Mouse (Mus musculus) intestine, embryonic 15.5 days (tissue): Measurements from ENCODE around the gene Dohh. TPM values are rescaled to one million over a fixed set of nuclear protein-coding genes. Genes with fewer than 3 reads are reported as not detected.

Experiments used
- ATAC-seq: fragments of 200-750 bp; cut with Nextera tagmentation; 2 replicates; pipeline ENCODE4 v1.8.0; 2017; ENCODE audit warnings: moderate TSS enrichment, moderate library complexity
- H3K27ac ChIP-seq: fragments of 300-500 bp; sonication (generic); 2 replicates; pipeline ENCODE4 v1.5.1; 2015; ENCODE audit warnings: mild to moderate bottlenecking, inconsistent platforms
- H3K27me3 ChIP-seq: fragments of 300-500 bp; sonication (generic); replicated peaks from 2 replicates; pipeline ENCODE4 v1.6.1; 2015; ENCODE audit warnings: inconsistent platforms
- H3K36me3 ChIP-seq: fragments of 300-500 bp; sonication (generic); 2 replicates; pipeline ENCODE4 v1.6.1; 2015; ENCODE audit warnings: inconsistent platforms
- H3K4me1 ChIP-seq: fragments of 300-500 bp; sonication (generic); replicated peaks from 2 replicates; pipeline ENCODE4 v1.6.1; 2015; ENCODE audit warnings: inconsistent platforms
- H3K4me2 ChIP-seq: fragments of 300-500 bp; sonication (generic); replicated peaks from 2 replicates; pipeline ENCODE4 v1.6.1; 2015; ENCODE audit warnings: mild to moderate bottlenecking, inconsistent platforms
- H3K4me3 ChIP-seq: fragments of 300-500 bp; sonication (generic); replicated peaks from 2 replicates; pipeline ENCODE4 v1.5.1; 2015; ENCODE audit warnings: inconsistent platforms
- H3K9ac ChIP-seq: fragments of 300-500 bp; sonication (generic); 2 replicates; pipeline ENCODE4 v1.6.1; 2015; ENCODE audit warnings: inconsistent platforms
- H3K9me3 ChIP-seq: fragments of 300-500 bp; sonication (generic); 2 replicates; pipeline ENCODE4 v1.6.1; 2016; ENCODE audit warnings: inconsistent platforms
- WGBS: fragments of 180-500 bp; shearing (Covaris S2); methylation state at CpG from one replicate; pipeline ENCODE4 v1.1.7; 2015; 5-methylcytosine and 5-hydroxymethylcytosine counted together
- polyA plus RNA-seq: library from polyadenylated mRNA; unstranded; fragments of >200 nt; fragmentation: Nextera tagmentation; extraction: Ambion mirVana; gene quantifications from 2 replicates; pipeline ENCODE4 v1.2.1, GENCODE M21; 2015

The Dohh gene
- polyA plus RNA-seq, 1 experiment from 2014 or later = 89.2 TPM

- no peak for ATAC-seq
- H3K9ac ChIP-seq = no peak overlapping the region
- H3K27ac ChIP-seq = no peak overlapping the region
- H3K27me3 ChIP-seq = no peaks in the 10 kb centered on the region
- no peak overlapping the region for H3K4me2 ChIP-seq
- no peaks in the 10 kb centered on the region for H3K9me3 ChIP-seq
- WGBS = 88% methylated on average over 13 of the region's 13 CpGs
- H3K4me1 ChIP-seq = peaks cover 23% of the 10 kb centered on the region
- H3K36me3 ChIP-seq = peaks cover 24% of the 10 kb centered on the region
- no peak overlapping the region for H3K4me3 ChIP-seq
These were observed 6.4 kb downstream of the Dohh start for GRCm38 (mm10) chr10:81390678-81390965.

- peak overlapping the region; percentile 84 for H3K27ac ChIP-seq
- H3K27me3 ChIP-seq = no peaks in the 10 kb centered on the region
- WGBS = 65% methylated on average over 6 of the region's 6 CpGs
- H3K9me3 ChIP-seq = no peaks in the 10 kb centered on the region
- peak overlapping the region; percentile 74 for H3K4me2 ChIP-seq
- H3K36me3 ChIP-seq = peaks cover 14% of the 10 kb centered on the region
- H3K4me3 ChIP-seq = no peak overlapping the region
- peaks cover 20% of the 10 kb centered on the region for H3K4me1 ChIP-seq
- H3K9ac ChIP-seq = peak overlapping the region; percentile 26; the same call in 1 of the 2 replicates
- peak; percentile 78 for ATAC-seq
These were observed 8.0 kb downstream of the Dohh start for GRCm38 (mm10) chr10:81392270-81392669.

GRCm38 (mm10) chr10:81392781-81393185 lies 8.6 kb downstream of the Dohh start, which contains the start of gene Smim24:
Gene Smim24 (plus strand): TSS chr10:81393051.
- Histone ChIP-seq H3K9ac (peak within 1 kb of the TSS; percentile 40), H3K4me3 (peak within 1 kb of the TSS; percentile 46), H3K4me1 (peaks cover 20% of the 10 kb centered on the region), H3K27ac (peak within 1 kb of the TSS; percentile 84), H3K4me2 (peak within 1 kb of the TSS; percentile 74), H3K9me3 (no peaks in the 10 kb centered on the region), H3K27me3 (no peaks in the 10 kb centered on the region), H3K36me3 (peaks cover 9% of the 10 kb centered on the region)
- 44% methylated on average over 14 of the region's 14 CpGs for WGBS
- peak; percentile 86 for ATAC-seq

- Histone ChIP-seq H3K4me2 (peak overlapping the region; percentile 74), H3K27ac (peak overlapping the region; percentile 84), H3K4me3 (peak overlapping the region; percentile 46), H3K4me1 (peaks cover 23% of the 10 kb centered on the region), H3K36me3 (0 out of 2 replicates have a peak, but pooled peaks cover under 1% of the 10 kb centered on the region), H3K27me3 (no peaks in the 10 kb centered on the region), H3K9ac (peak overlapping the region; percentile 40), H3K9me3 (no peaks in the 10 kb centered on the region)
- 1% methylated on average over 19 of the region's 19 CpGs for WGBS
- peak; percentile 41 for ATAC-seq
These were observed 9.3 kb downstream of the Dohh start for GRCm38 (mm10) chr10:81393456-81394063.

GRCm38 (mm10) chr10:81395127-81395526 lies 10.9 kb downstream of the Dohh start:
- H3K27ac ChIP-seq = no peak overlapping the region
- H3K4me1 ChIP-seq = peaks cover 18% of the 10 kb centered on the region
- H3K4me3 ChIP-seq = no peak overlapping the region
- H3K9ac ChIP-seq = no peak overlapping the region
- no peaks in the 10 kb centered on the region for H3K9me3 ChIP-seq
- no peaks in the 10 kb centered on the region for H3K27me3 ChIP-seq
- peaks cover 8% of the 10 kb centered on the region for H3K36me3 ChIP-seq
- WGBS = 24% methylated on average over 5 of the region's 5 CpGs
- H3K4me2 ChIP-seq = 0 out of 2 replicates have a peak overlapping the region, but pooled peaks have one; percentile 18
- no peak for ATAC-seq

- Histone ChIP-seq H3K27ac (no peak overlapping the region), H3K4me3 (no peak overlapping the region), H3K27me3 (no peaks in the 10 kb centered on the region), H3K4me1 (peaks cover 18% of the 10 kb centered on the region), H3K36me3 (peaks cover 13% of the 10 kb centered on the region), H3K9ac (no peak overlapping the region), H3K4me2 (no peak overlapping the region), H3K9me3 (no peaks in the 10 kb centered on the region)
- 88% methylated on average over 4 of the region's 4 CpGs for WGBS
- ATAC-seq = no peak
These were observed 11.6 kb downstream of the Dohh start for GRCm38 (mm10) chr10:81395865-81396264.

- Histone ChIP-seq H3K27ac (no peak overlapping the region), H3K4me2 (no peak overlapping the region), H3K4me3 (no peak overlapping the region), H3K27me3 (no peaks in the 10 kb centered on the region), H3K9me3 (no peaks in the 10 kb centered on the region), H3K36me3 (peaks cover 13% of the 10 kb centered on the region), H3K4me1 (peaks cover 26% of the 10 kb centered on the region), H3K9ac (no peak overlapping the region)
- 85% methylated on average over 5 of the region's 5 CpGs for WGBS
- ATAC-seq = no peak
These were observed 12.5 kb downstream of the Dohh start for GRCm38 (mm10) chr10:81396749-81397148.

- no peaks in the 10 kb centered on the region for H3K9me3 ChIP-seq
- ATAC-seq = no peak
- peaks cover 13% of the 10 kb centered on the region for H3K36me3 ChIP-seq
- H3K4me3 ChIP-seq = no peak overlapping the region
- H3K27me3 ChIP-seq = no peaks in the 10 kb centered on the region
- 72% methylated on average over 5 of the region's 5 CpGs for WGBS
- peaks cover 36% of the 10 kb centered on the region for H3K4me1 ChIP-seq
- H3K4me2 ChIP-seq = no peak overlapping the region
- no peak overlapping the region for H3K27ac ChIP-seq
- no peak overlapping the region for H3K9ac ChIP-seq
These were observed 15.1 kb downstream of the Dohh start for GRCm38 (mm10) chr10:81399296-81399695.

- H3K9me3 ChIP-seq = no peaks in the 10 kb centered on the region
- peaks cover 37% of the 10 kb centered on the region for H3K4me1 ChIP-seq
- H3K4me3 ChIP-seq = no peak overlapping the region
- H3K27me3 ChIP-seq = no peaks in the 10 kb centered on the region
- no peak for ATAC-seq
- H3K9ac ChIP-seq = no peak overlapping the region
- 81% methylated on average over 18 of the region's 18 CpGs for WGBS
- no peak overlapping the region for H3K27ac ChIP-seq
- peaks cover 16% of the 10 kb centered on the region for H3K36me3 ChIP-seq
- no peak overlapping the region for H3K4me2 ChIP-seq
These were observed 15.6 kb downstream of the Dohh start for GRCm38 (mm10) chr10:81399798-81400308.

GRCm38 (mm10) chr10:81400371-81401204 lies 16.4 kb downstream of the Dohh start:
- no peak for ATAC-seq
- Histone ChIP-seq H3K9me3 (no peaks in the 10 kb centered on the region), H3K9ac (no peak overlapping the region), H3K4me3 (no peak overlapping the region), H3K36me3 (peaks cover 18% of the 10 kb centered on the region), H3K27me3 (no peaks in the 10 kb centered on the region), H3K27ac (0 out of 2 replicates have a peak overlapping the region, but pooled peaks have one; percentile 82), H3K4me1 (peaks cover 37% of the 10 kb centered on the region), H3K4me2 (no peak overlapping the region)
- WGBS = 66% methylated on average over 22 of the region's 22 CpGs

- 40% methylated on average over 10 of the region's 10 CpGs for WGBS
- Histone ChIP-seq H3K9me3 (no peaks in the 10 kb centered on the region), H3K9ac (no peak overlapping the region), H3K4me1 (peaks cover 42% of the 10 kb centered on the region), H3K4me3 (no peak overlapping the region), H3K27me3 (no peaks in the 10 kb centered on the region), H3K27ac (peak overlapping the region; percentile 82), H3K4me2 (0 out of 2 replicates have a peak overlapping the region, but pooled peaks have one; percentile 51), H3K36me3 (peaks cover 23% of the 10 kb centered on the region)
- peak; percentile 1; the same call in 1 of the 2 replicates for ATAC-seq
These were observed 16.9 kb downstream of the Dohh start for GRCm38 (mm10) chr10:81401205-81401520.

GRCm38 (mm10) chr10:81401521-81402226 lies 17.4 kb downstream of the Dohh start:
- Histone ChIP-seq H3K36me3 (peaks cover 24% of the 10 kb centered on the region), H3K27me3 (no peaks in the 10 kb centered on the region), H3K4me3 (peak overlapping the region; percentile 22; the same call in 1 of the 2 replicates), H3K9ac (no peak overlapping the region), H3K27ac (peak overlapping the region; percentile 82), H3K4me1 (peaks cover 45% of the 10 kb centered on the region), H3K4me2 (peak overlapping the region; percentile 51), H3K9me3 (no peaks in the 10 kb centered on the region)
- WGBS = 9% methylated on average over 18 of the region's 18 CpGs
- peak; percentile 78 for ATAC-seq
